Mouse (Mus musculus) brain, embryonic 14.5 days (tissue): Measurements from ENCODE around the gene Fam240a.

Source experiments
- CTCF ChIP-seq: fragments of 200-500 bp; IDR thresholded peaks from 2 replicates; pipeline ENCODE4 v1.5.1; 2012; ENCODE audit warnings: inconsistent platforms, mild to moderate bottlenecking, moderate library complexity, borderline replicate concordance; ENCODE audit not compliant: insufficient read depth, insufficient read length; ENCODE audit errors: extremely low read depth
- POLR2A ChIP-seq: fragments of 200-500 bp; IDR thresholded peaks from 2 replicates; pipeline ENCODE4 v1.6.1; 2012; ENCODE audit warnings: mild to moderate bottlenecking, inconsistent platforms, borderline replicate concordance; ENCODE audit not compliant: poor library complexity, insufficient read depth, insufficient read length, severe bottlenecking; ENCODE audit errors: extremely low read depth

DNA sequence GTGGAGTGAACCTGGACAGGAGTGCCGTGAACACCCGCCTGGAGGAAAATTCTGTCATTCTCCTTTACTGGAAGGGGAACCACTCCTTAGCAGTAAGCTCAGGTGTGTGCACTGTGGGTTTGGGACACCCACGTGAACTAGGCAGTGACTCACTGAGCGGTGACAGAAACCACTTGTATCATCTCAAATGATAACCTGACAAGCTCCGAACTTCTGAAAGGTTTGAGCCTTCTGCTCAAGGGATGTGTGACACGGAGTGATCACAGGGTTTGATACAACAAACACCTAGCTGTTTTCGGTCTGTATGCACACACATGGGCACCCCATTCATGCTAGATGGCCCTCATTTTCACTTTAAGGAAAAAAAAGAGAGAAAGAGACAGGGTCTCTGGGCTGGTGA, at the start of gene Fam240a:
- TF ChIP-seq POLR2A (no peak), CTCF (no peak)
